Mouse (Mus musculus) midbrain, embryonic 10.5 days (tissue): ENCODE results near the gene Fgd4. TPM values are rescaled to one million over a fixed set of nuclear protein-coding genes. Genes with fewer than 3 reads are reported as not detected.
"Not testable (repeated sequence)": the region's sequence is repeated elsewhere in the genome, so short reads cannot be mapped to it uniquely, and the experiment has no call there.

Source experiments
- DNase-seq: peaks from one replicate; pipeline ENCODE4 v3.0.0-alpha.2; 2017; ENCODE audit warnings: low spot score
- H3K27ac ChIP-seq: fragments of 300-500 bp; sonication (generic); replicated peaks from 2 replicates; pipeline ENCODE4 v1.5.1; 2016; ENCODE audit warnings: mild to moderate bottlenecking
- H3K27me3 ChIP-seq: fragments of 300-500 bp; sonication (generic); 2 replicates; pipeline ENCODE4 v1.6.1; 2016; ENCODE audit warnings: low read depth, mild to moderate bottlenecking; ENCODE audit not compliant: poor library complexity, severe bottlenecking
- H3K36me3 ChIP-seq: fragments of 300-500 bp; sonication (generic); 2 replicates; pipeline ENCODE4 v1.6.1; 2016; ENCODE audit warnings: mild to moderate bottlenecking, moderate library complexity
- H3K4me1 ChIP-seq: fragments of 300-500 bp; sonication (generic); 2 replicates; pipeline ENCODE4 v1.6.1; 2016
- H3K4me3 ChIP-seq: fragments of 300-500 bp; sonication (generic); 2 replicates; pipeline ENCODE4 v1.5.1; 2016; ENCODE audit warnings: mild to moderate bottlenecking, moderate library complexity
- H3K9me3 ChIP-seq: fragments of 300-500 bp; sonication (generic); replicated peaks from 2 replicates; pipeline ENCODE4 v1.6.1; 2016; ENCODE audit warnings: mild to moderate bottlenecking
- WGBS: fragments of 180-500 bp; shearing (Covaris S2); methylation state at CpG from one replicate; pipeline ENCODE4 v1.1.7; 2016; 5-methylcytosine and 5-hydroxymethylcytosine counted together
- polyA plus RNA-seq: library from polyadenylated mRNA; unstranded; fragments of >200 nt; fragmentation: Nextera tagmentation; extraction: Ambion mirVana; gene quantifications from 2 replicates; pipeline ENCODE4 v1.2.1, GENCODE M21; 2016

The Fgd4 gene
- polyA plus RNA-seq, 1 experiment from 2014 or later: 16.7 TPM

GRCm38 (mm10) chr16:16565786-16566185 is 34.6 kb downstream of the Fgd4 start:
- Histone ChIP-seq H3K9me3 (no peaks in the 10 kb centered on the region), H3K4me3 (no peak overlapping the region), H3K27ac (no peak overlapping the region), H3K27me3 (peaks cover 33% of the 10 kb centered on the region), H3K4me1 (peaks cover 4% of the 10 kb centered on the region), H3K36me3 (no peaks in the 10 kb centered on the region)
- DNase-seq: no peak

GRCm38 (mm10) chr16:16560718-16561117 is 39.6 kb downstream of the Fgd4 start:
- DNase-seq: no peak
- Histone ChIP-seq H3K27ac (peak overlapping the region; percentile 90), H3K27me3 (peaks cover 56% of the 10 kb centered on the region)

GRCm38 (mm10) chr16:16559878-16560531 is 40.3 kb downstream of the Fgd4 start:
- Histone ChIP-seq H3K4me3 (peak overlapping the region; percentile 53), H3K27me3 (peaks cover 61% of the 10 kb centered on the region), H3K9me3 (no peaks in the 10 kb centered on the region), H3K36me3 (no peaks in the 10 kb centered on the region), H3K4me1 (peaks cover 35% of the 10 kb centered on the region), H3K27ac (peak overlapping the region; percentile 90)
- peak; percentile 92 for DNase-seq
- WGBS: 4% methylated on average over 9 of the region's 9 CpGs

More at GRCm38 (mm10) chr16:16560718-16561117, 39.6 kb downstream of the Fgd4 start:
- Histone ChIP-seq H3K4me3 (no peak overlapping the region; the same call in 1 of the 2 replicates), H3K4me1 (peaks cover 35% of the 10 kb centered on the region), H3K9me3 (no peaks in the 10 kb centered on the region), H3K36me3 (no peaks in the 10 kb centered on the region)

GRCm38 (mm10) chr16:16559016-16559877 is 41.1 kb downstream of the Fgd4 start:
- WGBS: 23% methylated on average over 3 of the region's 3 CpGs

GRCm38 (mm10) chr16:16557738-16558137 is 42.6 kb downstream of the Fgd4 start:
- WGBS: 92% methylated on average over 4 of the region's 4 CpGs
- peaks cover 51% of the 10 kb centered on the region for H3K27me3 ChIP-seq
- H3K9me3 ChIP-seq: no peaks in the 10 kb centered on the region
- no peak for DNase-seq
- peak overlapping the region; percentile 53; the same call in 1 of the 2 replicates for H3K4me3 ChIP-seq
- no peaks in the 10 kb centered on the region for H3K36me3 ChIP-seq
- H3K4me1 ChIP-seq: peaks cover 35% of the 10 kb centered on the region
- H3K27ac ChIP-seq: no peak overlapping the region

More at GRCm38 (mm10) chr16:16559016-16559877, 41.1 kb downstream of the Fgd4 start:
- DNase-seq: peak; percentile 29
- H3K27ac ChIP-seq: peak overlapping the region; percentile 90
- H3K4me1 ChIP-seq: peaks cover 35% of the 10 kb centered on the region
- H3K27me3 ChIP-seq: peaks cover 56% of the 10 kb centered on the region
- H3K36me3 ChIP-seq: no peaks in the 10 kb centered on the region
- peak overlapping the region; percentile 53 for H3K4me3 ChIP-seq
- no peaks in the 10 kb centered on the region for H3K9me3 ChIP-seq

GRCm38 (mm10) chr16:16554098-16554497 is 46.3 kb downstream of the Fgd4 start:
- Histone ChIP-seq H3K9me3 (no peaks in the 10 kb centered on the region), H3K36me3 (peaks cover 6% of the 10 kb centered on the region; the same call in 1 of the 2 replicates), H3K4me3 (no peak overlapping the region), H3K27me3 (peaks cover 38% of the 10 kb centered on the region), H3K27ac (no peak overlapping the region), H3K4me1 (peaks cover 16% of the 10 kb centered on the region)
- no peak for DNase-seq
- WGBS: 51% methylated on average over 2 of the region's 2 CpGs

- Histone ChIP-seq H3K4me3 (no peak overlapping the region), H3K9me3 (no peaks in the 10 kb centered on the region), H3K27ac (no peak overlapping the region), H3K36me3 (peaks cover 9% of the 10 kb centered on the region; the same call in 1 of the 2 replicates), H3K4me1 (peaks cover 4% of the 10 kb centered on the region), H3K27me3 (peaks cover 30% of the 10 kb centered on the region)
- 89% methylated on average over 2 of the region's 2 CpGs for WGBS
- DNase-seq: no peak
Measured at GRCm38 (mm10) chr16:16552197-16552596, 48.2 kb downstream of the Fgd4 start.

- WGBS: 89% methylated on average over 2 of the region's 2 CpGs
- peaks cover 9% of the 10 kb centered on the region; the same call in 1 of the 2 replicates for H3K27me3 ChIP-seq
- no peak for DNase-seq
- no peak overlapping the region for H3K4me3 ChIP-seq
- H3K27ac ChIP-seq: no peak overlapping the region
- H3K36me3 ChIP-seq: peaks cover 9% of the 10 kb centered on the region; the same call in 1 of the 2 replicates
- peaks cover 12% of the 10 kb centered on the region for H3K4me1 ChIP-seq
- H3K9me3 ChIP-seq: no peaks in the 10 kb centered on the region
Measured at GRCm38 (mm10) chr16:16549105-16549504, 51.2 kb downstream of the Fgd4 start.

- Histone ChIP-seq H3K36me3 (peaks cover 7% of the 10 kb centered on the region; the same call in 1 of the 2 replicates), H3K4me1 (peaks cover 12% of the 10 kb centered on the region), H3K9me3 (no peaks in the 10 kb centered on the region), H3K4me3 (no peak overlapping the region), H3K27ac (no peak overlapping the region; the same call in 1 of the 2 replicates), H3K27me3 (no peaks in the 10 kb centered on the region)
- 7% methylated on average over 1 of the region's 1 CpGs for WGBS
- no peak for DNase-seq
Measured at GRCm38 (mm10) chr16:16546657-16547056, 53.7 kb downstream of the Fgd4 start.

GRCm38 (mm10) chr16:16542956-16543441 is 57.4 kb downstream of the Fgd4 start:
- H3K36me3 ChIP-seq: peaks cover 5% of the 10 kb centered on the region; the same call in 1 of the 2 replicates
- H3K4me1 ChIP-seq: peaks cover 12% of the 10 kb centered on the region
- no peak for DNase-seq
- H3K27ac ChIP-seq: no peak overlapping the region
- H3K27me3 ChIP-seq: no peaks in the 10 kb centered on the region
- no peak overlapping the region for H3K4me3 ChIP-seq
- 78% methylated on average over 3 of the region's 3 CpGs for WGBS
- H3K9me3 ChIP-seq: no peaks in the 10 kb centered on the region

- DNase-seq, H3K27me3 ChIP-seq: not testable (repeated sequence)
Measured at GRCm38 (mm10) chr16:16539396-16539795, 61.0 kb downstream of the Fgd4 start.

GRCm38 (mm10) chr16:16535232-16535631 is 65.1 kb downstream of the Fgd4 start:
- H3K4me1 ChIP-seq: peaks cover 3% of the 10 kb centered on the region; the same call in 1 of the 2 replicates
- no peaks in the 10 kb centered on the region for H3K9me3 ChIP-seq
- no peak for DNase-seq
- no peaks in the 10 kb centered on the region for H3K27me3 ChIP-seq
- H3K4me3 ChIP-seq: no peak overlapping the region
- no peak overlapping the region for H3K27ac ChIP-seq
- WGBS: 70% methylated on average over 2 of the region's 2 CpGs
- H3K36me3 ChIP-seq: no peaks in the 10 kb centered on the region

More at GRCm38 (mm10) chr16:16539396-16539795, 61.0 kb downstream of the Fgd4 start:
- H3K4me3 ChIP-seq, H3K27ac ChIP-seq, H3K9me3 ChIP-seq, H3K36me3 ChIP-seq, H3K4me1 ChIP-seq: not testable (repeated sequence)
- 74% methylated on average over 2 of the region's 2 CpGs for WGBS
